Mouse (Mus musculus) liver, embryonic 11.5 days (tissue): ENCODE data around the gene Adam33. TPM values are rescaled to one million over a fixed set of nuclear protein-coding genes. Genes with fewer than 3 reads are reported as not detected.

Experiments
- ATAC-seq: fragments of 200-750 bp; cut with Nextera tagmentation; replicated peaks from 2 replicates; pipeline ENCODE4 v1.8.0; 2017; ENCODE audit warnings: moderate number of reproducible peaks, mild to moderate bottlenecking, moderate TSS enrichment, moderate library complexity; ENCODE audit not compliant: low FRiP score
- DNase-seq: peaks from one replicate; pipeline ENCODE4 v3.0.0-alpha.2; 2017; ENCODE audit warnings: low spot score
- H3K27ac ChIP-seq: fragments of 300-500 bp; sonication (generic); 2 replicates; pipeline ENCODE4 v1.5.1; 2014; ENCODE audit warnings: mild to moderate bottlenecking, low read depth, low read length, control low read depth
- H3K27me3 ChIP-seq: fragments of 300-500 bp; sonication (generic); replicated peaks from 2 replicates; pipeline ENCODE4 v1.6.1; 2014; ENCODE audit warnings: low read length, mixed read lengths; ENCODE audit not compliant: control insufficient read depth, insufficient read depth
- H3K36me3 ChIP-seq: fragments of 300-500 bp; sonication (generic); 2 replicates; pipeline ENCODE4 v1.6.1; 2014; ENCODE audit warnings: mild to moderate bottlenecking, low read length, moderate library complexity, mixed read lengths; ENCODE audit not compliant: control insufficient read depth, insufficient read depth
- H3K4me1 ChIP-seq: fragments of 300-500 bp; sonication (generic); replicated peaks from 2 replicates; pipeline ENCODE4 v1.6.1; 2014; ENCODE audit warnings: low read length, mixed read lengths; ENCODE audit not compliant: control insufficient read depth, insufficient read depth
- H3K4me2 ChIP-seq: fragments of 300-500 bp; sonication (generic); 2 replicates; pipeline ENCODE4 v1.6.1; 2014; ENCODE audit warnings: mild to moderate bottlenecking, control low read depth, moderate library complexity
- H3K4me3 ChIP-seq: fragments of 300-500 bp; sonication (generic); 2 replicates; pipeline ENCODE4 v1.5.1; 2014; ENCODE audit warnings: low read depth, low read length, control low read depth
- H3K9ac ChIP-seq: fragments of 300-500 bp; sonication (generic); 2 replicates; pipeline ENCODE4 v1.6.1; 2014; ENCODE audit warnings: low read depth, low read length, control low read depth
- H3K9me3 ChIP-seq: fragments of 300-500 bp; sonication (generic); 2 replicates; pipeline ENCODE4 v1.6.1; 2016; ENCODE audit warnings: low read length, inconsistent platforms, mixed read lengths; ENCODE audit not compliant: control insufficient read depth
- WGBS: fragments of 180-500 bp; shearing (Covaris S2); extraction: QIAGEN DNeasy Blood & Tissue Kit; methylation state at CpG from one replicate; pipeline ENCODE4 v1.1.7; 2014; 5-methylcytosine and 5-hydroxymethylcytosine counted together
- polyA plus RNA-seq: library from polyadenylated mRNA; unstranded; fragments of >200 nt; fragmentation: Nextera tagmentation; extraction: Ambion mirVana; gene quantifications from 2 replicates; pipeline ENCODE4 v1.2.1, GENCODE M21; 2014

Adam33 gene
- polyA plus RNA-seq, 1 experiment from 2014 or later: 0.95 TPM

- H3K27ac ChIP-seq: no peak overlapping the region
Measured at GRCm38 (mm10) chr2:131090852-131091251, 27.2 kb upstream of the Adam33 start.

GRCm38 (mm10) chr2:131089634-131090033, 26.0 kb upstream of the Adam33 start:
- Histone ChIP-seq H3K4me2 (no peak overlapping the region), H3K4me3 (no peak overlapping the region), H3K27me3 (no peaks in the 10 kb centered on the region), H3K9me3 (no peaks in the 10 kb centered on the region), H3K36me3 (no peaks in the 10 kb centered on the region), H3K27ac (no peak overlapping the region), H3K4me1 (peaks cover 2% of the 10 kb centered on the region; the same call in 1 of the 2 replicates), H3K9ac (no peak overlapping the region)
- DNase-seq: no peak
- 72% methylated on average over 1 of the region's 1 CpGs for WGBS
- no peak for ATAC-seq

More at GRCm38 (mm10) chr2:131090852-131091251, 27.2 kb upstream of the Adam33 start:
- Histone ChIP-seq H3K4me1 (peaks cover 2% of the 10 kb centered on the region; the same call in 1 of the 2 replicates), H3K4me2 (no peak overlapping the region), H3K9ac (no peak overlapping the region), H3K9me3 (no peaks in the 10 kb centered on the region), H3K36me3 (no peaks in the 10 kb centered on the region), H3K4me3 (no peak overlapping the region), H3K27me3 (no peaks in the 10 kb centered on the region)
- ATAC-seq (no peak), DNase-seq (no peak)
- 56% methylated on average over 3 of the region's 3 CpGs for WGBS

- Histone ChIP-seq H3K4me3 (no peak overlapping the region), H3K9ac (no peak overlapping the region), H3K36me3 (no peaks in the 10 kb centered on the region), H3K27ac (no peak overlapping the region), H3K4me1 (no peaks in the 10 kb centered on the region), H3K27me3 (no peaks in the 10 kb centered on the region), H3K9me3 (no peaks in the 10 kb centered on the region), H3K4me2 (no peak overlapping the region)
- DNase-seq: no peak
- ATAC-seq: no peak
- WGBS: 75% methylated on average over 4 of the region's 4 CpGs
Measured at GRCm38 (mm10) chr2:131088581-131088980, 25.0 kb upstream of the Adam33 start.

GRCm38 (mm10) chr2:131086667-131087390, 23.2 kb upstream of the Adam33 start, which contains the start of gene Siglec1:
TSS of gene Siglec1 (minus strand) at chr2:131086765.
- no peak within 1 kb of the TSS for H3K27ac ChIP-seq

GRCm38 (mm10) chr2:131084206-131084605, 20.6 kb upstream of the Adam33 start:
- no peaks in the 10 kb centered on the region for H3K9me3 ChIP-seq
- ATAC-seq (no peak), DNase-seq (no peak)
- no peak overlapping the region for H3K4me3 ChIP-seq
- H3K36me3 ChIP-seq: no peaks in the 10 kb centered on the region
- no peak overlapping the region for H3K9ac ChIP-seq
- H3K27me3 ChIP-seq: peaks cover 10% of the 10 kb centered on the region
- H3K4me1 ChIP-seq: 0 out of 2 replicates have a peak, but pooled peaks cover 2% of the 10 kb centered on the region
- WGBS: 80% methylated on average over 4 of the region's 4 CpGs
- no peak overlapping the region for H3K4me2 ChIP-seq
- no peak overlapping the region for H3K27ac ChIP-seq

More at GRCm38 (mm10) chr2:131086667-131087390, 23.2 kb upstream of the Adam33 start, which contains the start of gene Siglec1:
- H3K4me3 ChIP-seq: no peak within 1 kb of the TSS
- H3K4me1 ChIP-seq: no peaks in the 10 kb centered on the region
- no peaks in the 10 kb centered on the region for H3K36me3 ChIP-seq
- no peak for ATAC-seq
- H3K4me2 ChIP-seq: no peak within 1 kb of the TSS
- no peaks in the 10 kb centered on the region for H3K9me3 ChIP-seq
- no peak within 1 kb of the TSS for H3K9ac ChIP-seq
- H3K27me3 ChIP-seq: no peaks in the 10 kb centered on the region
- DNase-seq: no peak
- WGBS: 64% methylated on average over 11 of the region's 11 CpGs

- H3K27me3 ChIP-seq: peaks cover 25% of the 10 kb centered on the region
- H3K9ac ChIP-seq: no peak overlapping the region
- H3K27ac ChIP-seq: no peak overlapping the region
- no peaks in the 10 kb centered on the region for H3K9me3 ChIP-seq
- H3K4me3 ChIP-seq: no peak overlapping the region
- no peak for DNase-seq
- H3K36me3 ChIP-seq: no peaks in the 10 kb centered on the region
- H3K4me2 ChIP-seq: no peak overlapping the region
- 31% methylated on average over 5 of the region's 5 CpGs for WGBS
- H3K4me1 ChIP-seq: 0 out of 2 replicates have a peak, but pooled peaks cover 2% of the 10 kb centered on the region
- no peak for ATAC-seq
Measured at GRCm38 (mm10) chr2:131080507-131080906, 16.9 kb upstream of the Adam33 start.

GRCm38 (mm10) chr2:131072536-131072935, 8.9 kb upstream of the Adam33 start:
- WGBS: 83% methylated on average over 10 of the region's 10 CpGs

GRCm38 (mm10) chr2:131067481-131067880, 3.9 kb upstream of the Adam33 start:
- 65% methylated on average over 6 of the region's 6 CpGs for WGBS
- Histone ChIP-seq H3K4me3 (no peak overlapping the region), H3K36me3 (no peaks in the 10 kb centered on the region), H3K9ac (no peak overlapping the region), H3K27ac (no peak overlapping the region), H3K4me1 (peaks cover 5% of the 10 kb centered on the region; the same call in 1 of the 2 replicates), H3K27me3 (peaks cover 41% of the 10 kb centered on the region), H3K4me2 (no peak overlapping the region), H3K9me3 (no peaks in the 10 kb centered on the region)
- ATAC-seq (no peak), DNase-seq (no peak)

More at GRCm38 (mm10) chr2:131072536-131072935, 8.9 kb upstream of the Adam33 start:
- no peak overlapping the region for H3K4me3 ChIP-seq
- DNase-seq (no peak), ATAC-seq (no peak)
- H3K4me1 ChIP-seq: no peaks in the 10 kb centered on the region
- no peak overlapping the region for H3K27ac ChIP-seq
- H3K9me3 ChIP-seq: no peaks in the 10 kb centered on the region
- peaks cover 6% of the 10 kb centered on the region for H3K27me3 ChIP-seq
- H3K36me3 ChIP-seq: no peaks in the 10 kb centered on the region
- H3K9ac ChIP-seq: no peak overlapping the region
- H3K4me2 ChIP-seq: no peak overlapping the region

GRCm38 (mm10) chr2:131066342-131066741, 2.7 kb upstream of the Adam33 start:
- DNase-seq (no peak), ATAC-seq (no peak)
- H3K27me3 ChIP-seq: peaks cover 50% of the 10 kb centered on the region
- H3K4me2 ChIP-seq: no peak overlapping the region
- H3K4me1 ChIP-seq: peaks cover 5% of the 10 kb centered on the region; the same call in 1 of the 2 replicates
- H3K4me3 ChIP-seq: no peak overlapping the region
- H3K27ac ChIP-seq: no peak overlapping the region
- no peaks in the 10 kb centered on the region for H3K9me3 ChIP-seq
- no peaks in the 10 kb centered on the region for H3K36me3 ChIP-seq
- 67% methylated on average over 9 of the region's 9 CpGs for WGBS
- no peak overlapping the region for H3K9ac ChIP-seq
